In the genomic region with DNA sequence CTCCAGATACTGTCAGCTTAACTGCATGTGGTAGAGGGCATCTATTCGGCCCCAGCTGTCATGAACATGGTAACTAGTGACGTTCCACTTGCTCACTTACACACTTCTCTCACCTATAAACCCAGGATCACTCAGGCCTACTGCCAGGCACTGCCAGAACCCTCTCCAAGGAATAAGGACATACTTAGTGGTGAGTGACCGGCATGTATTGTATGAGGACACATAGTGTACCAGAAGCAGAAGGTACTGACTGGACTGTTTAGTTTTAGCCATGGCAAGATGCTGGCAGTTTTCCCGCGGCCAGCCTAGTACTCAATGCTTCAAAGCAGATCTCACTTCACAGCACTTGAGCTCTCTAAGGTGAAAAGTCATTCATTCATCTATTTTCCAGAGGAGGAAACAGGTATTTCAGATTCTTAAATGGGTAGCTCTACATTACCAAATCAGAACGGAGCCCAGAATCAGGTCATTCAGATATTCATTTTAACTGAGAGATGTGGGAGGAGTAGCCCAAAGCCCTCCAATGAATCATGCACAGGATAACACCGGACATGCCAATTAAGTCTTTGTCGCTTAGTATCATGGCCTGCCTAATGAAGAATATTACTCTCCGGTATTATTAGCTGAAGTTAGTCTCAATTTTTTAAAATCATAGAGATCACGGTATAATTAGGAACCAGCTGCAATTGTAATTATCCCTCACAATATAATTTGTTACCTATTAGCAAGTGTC, we compare ENCODE assay signal across 10 mouse cellular contexts.
"Had no signal": no experiment of that assay in that cellular context is flagged by ENCODE, and none has a peak within 500 bp of the region (broad histone marks: within the 10 kb centered on the region; RNA-seq: fewer than 3 reads in every experiment).

No protein-coding gene starts in this region.

- H3K27me3 ChIP-seq: limb, embryonic 12.5 days; midbrain, embryonic 13.5 days; stomach, embryonic 15.5 days had no signal

- H3K9ac ChIP-seq: limb, embryonic 12.5 days; midbrain, embryonic 13.5 days; stomach, embryonic 15.5 days had no signal

- H3K9me3 ChIP-seq: limb, embryonic 12.5 days; midbrain, embryonic 13.5 days; stomach, embryonic 15.5 days had no signal

- H3K36me3 ChIP-seq: midbrain, embryonic 13.5 days; stomach, embryonic 15.5 days had no signal

- H3K4me2 ChIP-seq: limb, embryonic 12.5 days; midbrain, embryonic 13.5 days; stomach, embryonic 15.5 days had no signal

- H3K4me3 ChIP-seq: layer of hippocampus, adult 2 months; limb, embryonic 12.5 days; midbrain, embryonic 13.5 days; stomach, embryonic 15.5 days had no signal

- H3K27ac ChIP-seq: layer of hippocampus, adult 2 months; limb, embryonic 12.5 days; midbrain, embryonic 13.5 days; stomach, embryonic 15.5 days had no signal

- ATAC-seq: midbrain, embryonic 13.5 days had no signal

- DNase-seq: kidney, postnatal 10 days; kidney, postnatal 4 days; liver; right cerebral cortex, postnatal 14 days; thymus, adult 2 months; thymus, postnatal 25 days had no signal

- H3K4me1 ChIP-seq: midbrain, embryonic 13.5 days; stomach, embryonic 15.5 days had no signal
